17 mouse cellular contexts compared by ENCODE assay signal in the genomic region with DNA sequence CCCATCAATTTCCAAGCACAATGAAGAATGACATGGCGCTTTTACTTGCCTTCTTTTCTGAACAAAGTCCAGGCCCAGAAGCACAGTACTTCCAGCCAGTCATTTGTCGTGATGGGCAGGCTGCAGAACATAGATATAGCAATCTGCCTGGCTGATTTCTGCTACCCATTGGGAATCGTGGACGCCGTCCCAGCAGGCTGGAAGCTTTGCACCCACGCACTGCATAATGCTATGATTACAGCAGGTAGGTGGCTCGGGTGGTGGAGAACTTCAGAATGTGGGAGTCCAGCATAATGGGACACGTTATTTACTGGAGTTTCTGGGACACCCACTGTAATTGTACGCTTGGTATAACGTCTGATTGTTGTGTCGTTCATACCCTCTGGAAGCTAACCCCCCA.
DNase-seq lines count a peak whose midpoint lies in the region; ATAC-seq lines count a peak whose summit lies in the region.
"Had no signal": no experiment of that assay in that cellular context is flagged by ENCODE, and none has a peak within 500 bp of the region (broad histone marks: within the 10 kb centered on the region; RNA-seq: fewer than 3 reads in every experiment).

No protein-coding gene starts in this region.

- H3K27ac ChIP-seq in forebrain, embryonic 16.5 days (ENCODE audit: low read length), result no peak overlapping the region
- H3K27ac ChIP-seq in forebrain, embryonic 11.5 days (ENCODE audit: low read depth, low read length), result no peak overlapping the region
- no peak overlapping the region for H3K27ac ChIP-seq in heart, embryonic 12.5 days (ENCODE audit: poor library complexity, severe bottlenecking)
- H3K27ac ChIP-seq: lung, embryonic 15.5 days had no signal

- no peaks in the 10 kb centered on the region for H3K9me3 ChIP-seq in forebrain, embryonic 16.5 days (ENCODE audit: control insufficient read depth, low read length)
- H3K9me3 ChIP-seq in forebrain, embryonic 11.5 days (ENCODE audit: control insufficient read depth, low read length), result no peaks in the 10 kb centered on the region
- no peaks in the 10 kb centered on the region for H3K9me3 ChIP-seq in heart, embryonic 12.5 days (replicated peaks)
- H3K9me3 ChIP-seq: lung, embryonic 15.5 days had no signal

- H3K4me3 ChIP-seq in forebrain, embryonic 16.5 days (replicated peaks; ENCODE audit: low read length), result no peak overlapping the region
- no peak overlapping the region for H3K4me3 ChIP-seq in forebrain, embryonic 11.5 days (ENCODE audit: low read depth, low read length)
- H3K4me3 ChIP-seq in heart, embryonic 12.5 days, result no peak overlapping the region
- H3K4me3 ChIP-seq: lung, embryonic 15.5 days; megakaryocyte, embryonic 14.5 days had no signal

- WGBS in forebrain, embryonic 16.5 days, result 64% methylated on average over 11 of the region's 11 CpGs
- WGBS in forebrain, embryonic 11.5 days, result 80% methylated on average over 11 of the region's 11 CpGs
- WGBS in heart, embryonic 12.5 days, result 77% methylated on average over 11 of the region's 11 CpGs

- peak; percentile 20; the same call in 1 of the 2 replicates for ATAC-seq in forebrain, embryonic 16.5 days
- ATAC-seq in forebrain, embryonic 11.5 days (replicated peaks; ENCODE audit: low FRiP score), result no peak
- no peak for ATAC-seq in heart, embryonic 12.5 days (ENCODE audit: insufficient number of reproducible peaks, low FRiP score)
- ATAC-seq: forebrain, embryonic 14.5 days had no signal

- no peak for DNase-seq in forebrain, embryonic 11.5 days (ENCODE audit: low spot score)
- DNase-seq in layer of hippocampus, adult 9-10 months (ENCODE audit: low spot score), result peak; percentile 22
- peak; percentile 23 to 49 for DNase-seq in left cerebral cortex, postnatal 14 days (ENCODE audit: low spot score in 2 of 2)
- peak; percentile 75 for DNase-seq in telencephalon, adult 2 months (ENCODE audit: low read depth, low spot score)
- no peak for DNase-seq in urinary bladder, postnatal 4 days (ENCODE audit: low spot score in 2 of 2)
- no peak for DNase-seq in natural killer cell, adult 2 months (ENCODE audit: low spot score in 2 of 2)
- DNase-seq: adrenal gland, postnatal 25 days; cerebellum, postnatal 14 days; gastrocnemius, postnatal 36 days; heart, postnatal 36 days had no signal

- no peaks in the 10 kb centered on the region for H3K27me3 ChIP-seq in forebrain, embryonic 16.5 days (replicated peaks; ENCODE audit: control insufficient read depth, insufficient read depth, low read length)
- H3K27me3 ChIP-seq in forebrain, embryonic 11.5 days (ENCODE audit: control insufficient read depth, insufficient read depth, low read length), result no peaks in the 10 kb centered on the region
- no peaks in the 10 kb centered on the region for H3K27me3 ChIP-seq in heart, embryonic 12.5 days (replicated peaks)
- H3K27me3 ChIP-seq: lung, embryonic 15.5 days; megakaryocyte, embryonic 14.5 days had no signal

- no peak overlapping the region for H3K9ac ChIP-seq in forebrain, embryonic 16.5 days (replicated peaks; ENCODE audit: low read depth, low read length)
- H3K9ac ChIP-seq in forebrain, embryonic 11.5 days (ENCODE audit: low read length), result no peak overlapping the region
- no peak overlapping the region for H3K9ac ChIP-seq in heart, embryonic 12.5 days
- H3K9ac ChIP-seq: lung, embryonic 15.5 days had no signal

- H3K4me2 ChIP-seq in forebrain, embryonic 16.5 days (ENCODE audit: low read length), result no peak overlapping the region
- no peak overlapping the region for H3K4me2 ChIP-seq in forebrain, embryonic 11.5 days (ENCODE audit: low read depth, low read length, severe bottlenecking)
- no peak overlapping the region for H3K4me2 ChIP-seq in heart, embryonic 12.5 days
- H3K4me2 ChIP-seq: heart, embryonic 11.5 days; liver, embryonic 11.5 days; lung, embryonic 15.5 days had no signal

- H3K4me1 ChIP-seq in forebrain, embryonic 16.5 days (replicated peaks; ENCODE audit: control insufficient read depth, insufficient read depth, low read length), result no peaks in the 10 kb centered on the region
- no peaks in the 10 kb centered on the region for H3K4me1 ChIP-seq in forebrain, embryonic 11.5 days (replicated peaks; ENCODE audit: control insufficient read depth, insufficient read depth, low read length)
- no peaks in the 10 kb centered on the region for H3K4me1 ChIP-seq in heart, embryonic 12.5 days (replicated peaks)
- H3K4me1 ChIP-seq: lung, embryonic 15.5 days; megakaryocyte, embryonic 14.5 days had no signal

- H3K36me3 ChIP-seq in forebrain, embryonic 16.5 days (ENCODE audit: control insufficient read depth, insufficient read depth), result no peaks in the 10 kb centered on the region
- no peaks in the 10 kb centered on the region for H3K36me3 ChIP-seq in forebrain, embryonic 11.5 days (ENCODE audit: control insufficient read depth, insufficient read depth, low read length)
- no peaks in the 10 kb centered on the region for H3K36me3 ChIP-seq in heart, embryonic 12.5 days
- H3K36me3 ChIP-seq: lung, embryonic 15.5 days had no signal

- intact Hi-C loops in left cerebral cortex, postnatal 14 days (cut with DNase I), result no loop called here

Comparison
In these comparisons a context has a peak if more than half of its experiments do, and no peak if none do; other contexts are left out.
1. DNase-seq: peak in layer of hippocampus, adult 9-10 months (single experiment), left cerebral cortex, postnatal 14 days (2 of 2) and telencephalon, adult 2 months (single experiment); none in forebrain, embryonic 11.5 days (single experiment), urinary bladder, postnatal 4 days (0 of 2) and natural killer cell, adult 2 months (0 of 2).